Mouse (Mus musculus) heart, adult 9 months (tissue): Measurements from ENCODE around the gene Gm8764.
"Not testable (repeated sequence)": the region's sequence is repeated elsewhere in the genome, so short reads cannot be mapped to it uniquely, and the experiment has no call there.

Source experiments
- DNase-seq, 2 experiments: peaks; one replicate each; pipeline ENCODE4 v3.0.0; 2022; ENCODE audit warnings: low spot score in 2 of 2

The Gm8764 gene

DNA sequence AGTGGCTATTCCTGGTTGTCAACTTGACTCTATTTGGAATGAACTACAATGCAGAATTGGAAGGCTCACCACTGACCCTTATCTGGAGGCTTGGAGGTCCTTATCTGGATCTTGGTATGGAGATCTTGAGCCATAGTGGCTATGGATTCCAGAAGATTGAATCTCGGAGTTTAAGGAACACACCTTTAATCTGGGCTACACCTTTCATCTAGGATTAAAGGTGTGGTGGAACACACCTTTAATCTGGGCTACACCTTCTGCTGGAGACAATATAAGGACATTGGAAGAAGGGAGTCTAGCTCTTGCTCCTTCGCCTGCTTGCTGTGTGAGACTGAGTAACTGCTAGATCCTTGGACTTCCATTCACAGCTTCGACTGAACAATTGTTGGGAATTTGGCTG lies at the start of gene Gm8764:
Gene Gm8764 (plus strand): TSS at position 301 of the 400 bp plus-strand sequence.
- DNase-seq = not testable (repeated sequence)

DNA sequence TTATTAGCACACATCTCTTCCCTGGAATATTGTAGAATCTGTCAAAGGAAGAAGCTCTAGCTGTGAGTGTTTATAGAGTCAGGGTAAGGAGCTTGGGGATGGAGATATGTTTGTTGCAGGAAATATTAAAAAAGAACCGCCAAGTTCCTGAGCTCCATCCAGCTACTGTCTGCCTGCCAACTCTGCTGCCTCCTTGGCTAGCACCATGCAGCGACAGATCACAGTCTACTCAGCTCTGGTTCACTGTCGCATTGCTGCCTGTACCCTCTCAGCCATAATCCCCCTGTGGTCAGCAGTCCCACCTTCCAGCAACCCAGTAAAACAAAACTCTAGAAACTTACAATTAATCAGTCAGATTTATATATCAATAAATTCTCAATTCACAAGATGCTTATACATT lies 49.8 kb upstream of the Gm8764 start:
- DNase-seq = no peak

DNA sequence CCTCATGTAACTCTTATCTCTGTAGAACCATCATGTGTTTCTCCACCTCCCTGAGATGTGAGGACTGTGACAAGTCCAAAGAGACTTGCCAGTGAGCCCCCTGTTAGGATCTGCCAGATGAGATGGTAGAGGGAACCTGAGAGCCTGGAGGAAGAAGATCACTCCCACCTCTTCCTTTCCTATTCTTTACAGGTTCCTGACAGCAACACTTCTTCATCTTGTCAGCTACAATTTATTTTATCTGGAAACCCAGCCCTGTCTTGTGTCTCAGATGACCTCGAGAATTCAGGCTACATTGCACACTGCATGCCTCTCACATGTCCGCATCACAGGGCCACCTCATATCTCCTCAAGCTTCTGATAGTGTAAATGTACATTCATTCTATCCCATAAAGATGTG lies 41.5 kb upstream of the Gm8764 start:
- no peak for DNase-seq

DNA sequence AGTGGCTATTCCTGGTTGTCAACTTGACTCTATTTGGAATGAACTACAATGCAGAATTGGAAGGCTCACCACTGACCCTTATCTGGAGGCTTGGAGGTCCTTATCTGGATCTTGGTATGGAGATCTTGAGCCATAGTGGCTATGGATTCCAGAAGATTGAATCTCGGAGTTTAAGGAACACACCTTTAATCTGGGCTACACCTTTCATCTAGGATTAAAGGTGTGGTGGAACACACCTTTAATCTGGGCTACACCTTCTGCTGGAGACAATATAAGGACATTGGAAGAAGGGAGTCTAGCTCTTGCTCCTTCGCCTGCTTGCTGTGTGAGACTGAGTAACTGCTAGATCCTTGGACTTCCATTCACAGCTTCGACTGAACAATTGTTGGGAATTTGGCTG lies 17.1 kb upstream of the Gm8764 start, which contains the start of gene Gm21293:
Gene Gm21293 (plus strand): TSS at position 301 of the 400 bp plus-strand sequence.
- not testable (repeated sequence) for DNase-seq

DNA sequence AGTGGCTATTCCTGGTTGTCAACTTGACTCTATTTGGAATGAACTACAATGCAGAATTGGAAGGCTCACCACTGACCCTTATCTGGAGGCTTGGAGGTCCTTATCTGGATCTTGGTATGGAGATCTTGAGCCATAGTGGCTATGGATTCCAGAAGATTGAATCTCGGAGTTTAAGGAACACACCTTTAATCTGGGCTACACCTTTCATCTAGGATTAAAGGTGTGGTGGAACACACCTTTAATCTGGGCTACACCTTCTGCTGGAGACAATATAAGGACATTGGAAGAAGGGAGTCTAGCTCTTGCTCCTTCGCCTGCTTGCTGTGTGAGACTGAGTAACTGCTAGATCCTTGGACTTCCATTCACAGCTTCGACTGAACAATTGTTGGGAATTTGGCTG lies 8.6 kb upstream of the Gm8764 start, which contains the start of gene Gm6763:
Gene Gm6763 (plus strand): TSS at position 301 of the 400 bp plus-strand sequence.
- DNase-seq = not testable (repeated sequence)

DNA sequence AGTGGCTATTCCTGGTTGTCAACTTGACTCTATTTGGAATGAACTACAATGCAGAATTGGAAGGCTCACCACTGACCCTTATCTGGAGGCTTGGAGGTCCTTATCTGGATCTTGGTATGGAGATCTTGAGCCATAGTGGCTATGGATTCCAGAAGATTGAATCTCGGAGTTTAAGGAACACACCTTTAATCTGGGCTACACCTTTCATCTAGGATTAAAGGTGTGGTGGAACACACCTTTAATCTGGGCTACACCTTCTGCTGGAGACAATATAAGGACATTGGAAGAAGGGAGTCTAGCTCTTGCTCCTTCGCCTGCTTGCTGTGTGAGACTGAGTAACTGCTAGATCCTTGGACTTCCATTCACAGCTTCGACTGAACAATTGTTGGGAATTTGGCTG lies 8.4 kb downstream of the Gm8764 start, which contains the start of gene Gm21304:
Gene Gm21304 (plus strand): TSS at position 301 of the 400 bp plus-strand sequence.
- DNase-seq = not testable (repeated sequence)

DNA sequence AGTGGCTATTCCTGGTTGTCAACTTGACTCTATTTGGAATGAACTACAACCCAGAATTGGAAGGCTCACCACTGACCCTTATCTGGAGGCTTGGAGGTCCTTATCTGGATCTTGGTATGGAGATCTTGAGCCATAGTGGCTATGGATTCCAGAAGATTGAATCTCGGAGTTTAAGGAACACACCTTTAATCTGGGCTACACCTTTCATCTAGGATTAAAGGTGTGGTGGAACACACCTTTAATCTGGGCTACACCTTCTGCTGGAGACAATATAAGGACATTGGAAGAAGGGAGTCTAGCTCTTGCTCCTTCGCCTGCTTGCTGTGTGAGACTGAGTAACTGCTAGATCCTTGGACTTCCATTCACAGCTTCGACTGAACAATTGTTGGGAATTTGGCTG lies 16.9 kb downstream of the Gm8764 start, which contains the start of gene Gm21312:
Gene Gm21312 (plus strand): TSS at position 301 of the 400 bp plus-strand sequence.
- DNase-seq = not testable (repeated sequence)

DNA sequence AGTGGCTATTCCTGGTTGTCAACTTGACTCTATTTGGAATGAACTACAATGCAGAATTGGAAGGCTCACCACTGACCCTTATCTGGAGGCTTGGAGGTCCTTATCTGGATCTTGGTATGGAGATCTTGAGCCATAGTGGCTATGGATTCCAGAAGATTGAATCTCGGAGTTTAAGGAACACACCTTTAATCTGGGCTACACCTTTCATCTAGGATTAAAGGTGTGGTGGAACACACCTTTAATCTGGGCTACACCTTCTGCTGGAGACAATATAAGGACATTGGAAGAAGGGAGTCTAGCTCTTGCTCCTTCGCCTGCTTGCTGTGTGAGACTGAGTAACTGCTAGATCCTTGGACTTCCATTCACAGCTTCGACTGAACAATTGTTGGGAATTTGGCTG lies 25.4 kb downstream of the Gm8764 start, which contains the start of gene Gm20765:
Gene Gm20765 (plus strand): TSS at position 301 of the 400 bp plus-strand sequence.
- not testable (repeated sequence) for DNase-seq

DNA sequence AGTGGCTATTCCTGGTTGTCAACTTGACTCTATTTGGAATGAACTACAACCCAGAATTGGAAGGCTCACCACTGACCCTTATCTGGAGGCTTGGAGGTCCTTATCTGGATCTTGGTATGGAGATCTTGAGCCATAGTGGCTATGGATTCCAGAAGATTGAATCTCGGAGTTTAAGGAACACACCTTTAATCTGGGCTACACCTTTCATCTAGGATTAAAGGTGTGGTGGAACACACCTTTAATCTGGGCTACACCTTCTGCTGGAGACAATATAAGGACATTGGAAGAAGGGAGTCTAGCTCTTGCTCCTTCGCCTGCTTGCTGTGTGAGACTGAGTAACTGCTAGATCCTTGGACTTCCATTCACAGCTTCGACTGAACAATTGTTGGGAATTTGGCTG lies 33.9 kb downstream of the Gm8764 start, which contains the start of gene Gm4340:
Gene Gm4340 (plus strand): TSS at position 301 of the 400 bp plus-strand sequence.
- DNase-seq = not testable (repeated sequence)

DNA sequence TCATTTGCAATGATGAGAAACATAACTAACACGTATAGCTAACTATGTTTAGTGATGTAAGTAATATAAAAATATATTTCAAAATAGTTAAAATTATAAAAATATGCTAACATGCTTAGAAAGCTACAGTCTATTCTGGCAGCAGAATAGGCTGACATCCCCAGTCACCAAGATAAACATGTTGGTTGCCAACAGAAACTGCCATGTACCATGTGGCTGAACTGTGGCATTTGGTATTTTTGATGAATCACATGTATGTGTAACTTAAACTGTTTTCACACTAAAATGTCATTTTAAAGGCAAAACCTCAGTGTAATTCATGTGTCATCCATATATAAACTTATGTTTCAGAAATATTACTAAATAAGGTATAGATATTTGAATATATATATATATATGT lies 49.8 kb downstream of the Gm8764 start:
- no peak for DNase-seq

DNA sequence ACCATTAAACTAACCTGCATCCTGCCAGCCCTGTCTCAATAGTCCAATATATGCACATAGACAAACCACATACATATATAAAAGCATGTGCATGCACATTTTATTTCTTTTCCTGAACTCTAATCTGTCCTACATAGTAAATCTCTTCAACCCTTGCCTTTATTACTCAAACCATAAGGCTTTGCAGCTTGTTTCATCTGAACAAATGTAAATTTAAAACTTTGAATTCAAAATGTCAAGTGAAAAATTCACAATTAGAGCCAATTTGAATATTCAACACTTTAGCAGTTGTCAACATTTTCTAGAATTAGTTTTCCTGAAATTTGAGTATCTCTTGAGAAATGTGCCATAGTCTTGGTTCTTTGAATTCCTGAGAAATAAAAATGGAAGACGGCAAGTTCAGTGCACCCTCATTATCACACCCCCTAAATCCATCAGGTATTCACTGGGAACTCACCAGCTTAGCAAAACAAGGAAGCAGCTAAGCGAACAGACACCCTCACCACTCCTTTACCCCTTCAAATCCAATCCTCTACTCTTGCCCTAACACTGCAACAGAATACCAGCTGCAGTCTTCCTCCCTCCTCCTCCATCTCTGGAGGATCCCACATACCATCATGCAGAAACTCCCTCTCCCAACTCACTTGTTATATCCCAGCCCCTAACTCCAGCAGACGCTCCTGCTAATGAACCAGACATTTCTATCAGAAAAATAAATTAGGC lies 50.6 kb downstream of the Gm8764 start:
- DNase-seq = no peak
